Mouse (Mus musculus) spleen, adult 2 months (tissue): Measurements from ENCODE around the gene Zbtb20.

Experiments
- CTCF ChIP-seq: fragments of 200-500 bp; IDR thresholded peaks from 2 replicates; pipeline ENCODE4 v1.5.1; 2011; ENCODE audit warnings: mild to moderate bottlenecking, inconsistent platforms; ENCODE audit not compliant: insufficient read depth, insufficient read length, insufficient replicate concordance; ENCODE audit errors: extremely low read depth
- POLR2A ChIP-seq: fragments of 200-500 bp; IDR thresholded peaks from 2 replicates; pipeline ENCODE4 v1.6.1; 2011; ENCODE audit warnings: low read depth, low read length, inconsistent platforms

GRCm38 (mm10) chr16:43535912-43536311 lies 660.2 kb downstream of the Zbtb20 start:
- TF ChIP-seq CTCF = no peak
- no peak for TF ChIP-seq POLR2A
